Comparison of ENCODE assay signal across 8 mouse cellular contexts in genomic region chr5:123572357-123573186, GRCm38 (mm10). TPM values are rescaled to one million over a fixed set of nuclear protein-coding genes. Genes with fewer than 3 reads are reported as not detected.
DNase-seq lines count a peak whose midpoint lies in the region; ATAC-seq and TF ChIP-seq lines count a peak whose summit lies in the region.

TSS of gene Vps33a (minus strand) at chr5:123573038.

- H3K4me2 ChIP-seq in embryonic facial prominence, embryonic 13.5 days = peak within 1 kb of the TSS; percentile 92
- peak within 1 kb of the TSS; percentile 88 for H3K4me2 ChIP-seq in limb, embryonic 12.5 days
- H3K4me2 ChIP-seq in midbrain, embryonic 15.5 days = peak within 1 kb of the TSS; percentile 94

- H3K9ac ChIP-seq in embryonic facial prominence, embryonic 13.5 days = peak within 1 kb of the TSS; percentile 87
- H3K9ac ChIP-seq in limb, embryonic 12.5 days (replicated peaks) = peak within 1 kb of the TSS; percentile 74
- H3K9ac ChIP-seq in midbrain, embryonic 15.5 days = peak within 1 kb of the TSS; percentile 76

- TF ChIP-seq CTCF in kidney, adult 2 months (conservative IDR thresholded peaks at IDR 0.05; ENCODE audit: insufficient read depth, insufficient read length, low read depth, low read length) = no peak
- no peak for TF ChIP-seq CTCF in spleen, adult 2 months (IDR thresholded peaks at IDR 0.05; ENCODE audit: extremely low read depth, insufficient read depth, insufficient read length, insufficient replicate concordance)

- peaks cover 26% of the 10 kb centered on the region for H3K36me3 ChIP-seq in embryonic facial prominence, embryonic 13.5 days
- H3K36me3 ChIP-seq in kidney, adult 2 months (ENCODE audit: control insufficient read depth, insufficient read depth, low read length) = no peaks in the 10 kb centered on the region
- H3K36me3 ChIP-seq in limb, embryonic 12.5 days = peaks cover 29% of the 10 kb centered on the region
- H3K36me3 ChIP-seq in midbrain, embryonic 15.5 days (replicated peaks) = peaks cover 14% of the 10 kb centered on the region; the same call in 1 of the 2 replicates
- peaks cover 10% of the 10 kb centered on the region for H3K36me3 ChIP-seq in spleen, adult 2 months (ENCODE audit: control insufficient read depth, insufficient read depth, low read length)

- WGBS in embryonic facial prominence, embryonic 13.5 days = under 1% methylated on average over 54 of the region's 54 CpGs
- WGBS in kidney, adult 2 months = under 1% methylated on average over 54 of the region's 54 CpGs
- WGBS in limb, embryonic 12.5 days = under 1% methylated on average over 54 of the region's 54 CpGs
- WGBS in midbrain, embryonic 15.5 days = under 1% methylated on average over 54 of the region's 54 CpGs
- under 1% methylated on average over 54 of the region's 54 CpGs for WGBS in spleen, adult 2 months

- H3K9me3 ChIP-seq in embryonic facial prominence, embryonic 13.5 days = no peaks in the 10 kb centered on the region
- no peaks in the 10 kb centered on the region for H3K9me3 ChIP-seq in limb, embryonic 12.5 days
- no peaks in the 10 kb centered on the region for H3K9me3 ChIP-seq in midbrain, embryonic 15.5 days

- no peaks in the 10 kb centered on the region for H3K27me3 ChIP-seq in embryonic facial prominence, embryonic 13.5 days
- no peaks in the 10 kb centered on the region for H3K27me3 ChIP-seq in kidney, adult 2 months (replicated peaks; ENCODE audit: control insufficient read depth, insufficient read depth, low read length)
- no peaks in the 10 kb centered on the region for H3K27me3 ChIP-seq in limb, embryonic 12.5 days
- no peaks in the 10 kb centered on the region for H3K27me3 ChIP-seq in midbrain, embryonic 15.5 days (replicated peaks)
- no peaks in the 10 kb centered on the region for H3K27me3 ChIP-seq in spleen, adult 2 months (ENCODE audit: control insufficient read depth, insufficient read depth, low read length)

- H3K4me1 ChIP-seq in embryonic facial prominence, embryonic 13.5 days = peaks cover 12% of the 10 kb centered on the region; the same call in 1 of the 2 replicates
- no peaks in the 10 kb centered on the region for H3K4me1 ChIP-seq in kidney, adult 2 months (ENCODE audit: control insufficient read depth, insufficient read depth, low read length)
- peaks cover 7% of the 10 kb centered on the region for H3K4me1 ChIP-seq in limb, embryonic 12.5 days (replicated peaks)
- peaks cover 14% of the 10 kb centered on the region for H3K4me1 ChIP-seq in midbrain, embryonic 15.5 days
- 0 out of 2 replicates have a peak, but pooled peaks cover 2% of the 10 kb centered on the region for H3K4me1 ChIP-seq in spleen, adult 2 months (ENCODE audit: control insufficient read depth, insufficient read depth, insufficient read length)

- TF ChIP-seq POLR2A in kidney, adult 2 months (IDR thresholded peaks at IDR 0.05; ENCODE audit: low read depth, low read length) = peak; percentile 78
- peak; percentile 88 for TF ChIP-seq POLR2A in spleen, adult 2 months (IDR thresholded peaks at IDR 0.05; ENCODE audit: low read depth, low read length)

- peak within 1 kb of the TSS; percentile 93 for H3K4me3 ChIP-seq in embryonic facial prominence, embryonic 13.5 days
- H3K4me3 ChIP-seq in kidney, adult 2 months (ENCODE audit: insufficient read depth, low read depth, low read length) = peak within 1 kb of the TSS; percentile 94
- H3K4me3 ChIP-seq in limb, embryonic 12.5 days (replicated peaks) = peak within 1 kb of the TSS; percentile 93
- H3K4me3 ChIP-seq in midbrain, embryonic 15.5 days = peak within 1 kb of the TSS; percentile 71
- H3K4me3 ChIP-seq in spleen, adult 2 months (ENCODE audit: extremely low read depth, insufficient read depth, insufficient read length) = peak within 1 kb of the TSS; percentile 85

- ATAC-seq in embryonic facial prominence, embryonic 13.5 days (ENCODE audit: insufficient number of reproducible peaks, insufficient read depth, low FRiP score, low TSS enrichment, low read depth) = peak; percentile 85
- ATAC-seq in limb, embryonic 12.5 days (ENCODE audit: insufficient number of reproducible peaks, insufficient read depth, low FRiP score, low TSS enrichment, low read depth) = peak; percentile 86
- ATAC-seq in midbrain, embryonic 15.5 days (replicated peaks) = peak; percentile 91

- peak; percentile 95 for DNase-seq in 3134 (ENCODE audit: extremely low read depth, insufficient read length, low spot score)
- peak; percentile 98 for DNase-seq in adrenal gland, postnatal 36 days
- peak; percentile 98 for DNase-seq in heart, adult 18-20 months
- DNase-seq in kidney, adult 2 months = peak; percentile 99
- DNase-seq in spleen, adult 2 months (ENCODE audit: low read depth in 1 of 2, low spot score in 2 of 2) = peak; percentile 98

- H3K27ac ChIP-seq in embryonic facial prominence, embryonic 13.5 days = no peak within 1 kb of the TSS; the same call in 1 of the 2 replicates
- H3K27ac ChIP-seq in kidney, adult 2 months (ENCODE audit: insufficient read depth, low read depth, low read length) = peak within 1 kb of the TSS; percentile 66
- no peak within 1 kb of the TSS for H3K27ac ChIP-seq in limb, embryonic 12.5 days
- H3K27ac ChIP-seq in midbrain, embryonic 15.5 days = peak within 1 kb of the TSS; percentile 78
- H3K27ac ChIP-seq in spleen, adult 2 months (ENCODE audit: insufficient read depth, low read length) = peak within 1 kb of the TSS; percentile 63

RNA-seq across cellular contexts. Expression of gene Vps33a, which starts in this region (rescaled TPM):
- 10 to 100 TPM; 37.4 to 43.4 TPM for total RNA-seq in adrenal gland, postnatal 36 days (2021)
- 24.2 and 28.9 TPM in 2 replicates for polyA plus RNA-seq in embryonic facial prominence, embryonic 13.5 days (2015; fragmentation: Nextera tagmentation; extraction: Ambion mirVana)
- 10 to 100 TPM; 27.4 to 31.8 TPM for total RNA-seq in heart, adult 18-20 months (2021)
- polyA plus RNA-seq in kidney, adult 2 months (2012; rRNA removed) = 22.6 and 24.1 TPM in 2 replicates
- polyA plus RNA-seq in limb, embryonic 12.5 days (2016; fragmentation: Nextera tagmentation; extraction: Ambion mirVana) = 25.7 and 28.6 TPM in 2 replicates
- polyA plus RNA-seq in midbrain, embryonic 15.5 days (2015; fragmentation: Nextera tagmentation; extraction: Ambion mirVana) = 46.4 and 47.2 TPM in 2 replicates
- polyA plus RNA-seq in spleen, adult 2 months (2012; rRNA removed) = 11.0 and 12.2 TPM in 2 replicates

Comparison
In these comparisons a context has a peak if more than half of its experiments do, and no peak if none do; other contexts are left out.
1. H3K27ac ChIP-seq: peak in kidney, adult 2 months (single experiment), midbrain, embryonic 15.5 days (single experiment) and spleen, adult 2 months (single experiment); none in embryonic facial prominence, embryonic 13.5 days (single experiment) and limb, embryonic 12.5 days (single experiment).
2. Peak in every context shown above with its lines, with median percentiles within 50 percentile points of each other: DNase-seq, ATAC-seq, H3K4me2 ChIP-seq, H3K4me3 ChIP-seq and H3K9ac ChIP-seq.